ENCODE assay signal across 20 mouse cellular contexts in genomic region chr2:124930719-124931118, GRCm38 (mm10).
DNase-seq lines count a peak whose midpoint lies in the region; ATAC-seq lines count a peak whose summit lies in the region.
"Had no signal": no experiment of that assay in that cellular context is flagged by ENCODE, and none has a peak within 500 bp of the region (broad histone marks: within the 10 kb centered on the region; RNA-seq: fewer than 3 reads in every experiment).

No protein-coding gene starts in this region.

- 44% methylated on average over 7 of the region's 7 CpGs for WGBS in midbrain, embryonic 11.5 days
- 33% methylated on average over 7 of the region's 7 CpGs for WGBS in midbrain, embryonic 15.5 days

- peak; percentile 24; the same call in 1 of the 2 replicates for ATAC-seq in midbrain, embryonic 11.5 days (ENCODE audit: low FRiP score)
- ATAC-seq in midbrain, embryonic 15.5 days (replicated peaks): no peak
- ATAC-seq in granulocyte monocyte progenitor cell, adult 5-6 weeks (replicated peaks; ENCODE audit: poor library complexity, severe bottlenecking): no peak
- ATAC-seq: forebrain, embryonic 16.5 days had no signal

- H3K9ac ChIP-seq in midbrain, embryonic 11.5 days (ENCODE audit: low read length): no peak overlapping the region
- no peak overlapping the region for H3K9ac ChIP-seq in midbrain, embryonic 15.5 days
- H3K9ac ChIP-seq: embryonic facial prominence, embryonic 13.5 days; forebrain, embryonic 12.5 days; hindbrain, embryonic 15.5 days had no signal

- DNase-seq in heart, adult 11 months: peak; percentile 59
- DNase-seq in heart, postnatal 36 days: no peak
- peak; percentile 22 for DNase-seq in layer of hippocampus, adult 9-11 months
- no peak for DNase-seq in layer of hippocampus, postnatal 25 days (ENCODE audit: extremely low spot score in 1 of 2, low spot score in 1 of 2)
- DNase-seq in midbrain, embryonic 11.5 days (ENCODE audit: low spot score, missing footprints): no peak
- DNase-seq: adrenal gland, postnatal 14 days; cerebellum, adult 18-20 months; cerebellum, adult 9-11 months; cerebellum, postnatal 36 days; gastrocnemius, adult 2 months; gastrocnemius, postnatal 25 days; heart, adult 18-20 months; heart, postnatal 10 days had no signal

- no peaks in the 10 kb centered on the region for H3K36me3 ChIP-seq in midbrain, embryonic 11.5 days (ENCODE audit: control insufficient read depth, insufficient read depth, low read length)
- no peaks in the 10 kb centered on the region for H3K36me3 ChIP-seq in midbrain, embryonic 15.5 days (replicated peaks)
- H3K36me3 ChIP-seq: embryonic facial prominence, embryonic 13.5 days; forebrain, embryonic 12.5 days; heart, embryonic 10.5 days; hindbrain, embryonic 15.5 days had no signal

- no peaks in the 10 kb centered on the region for H3K4me1 ChIP-seq in midbrain, embryonic 11.5 days (ENCODE audit: control insufficient read depth, insufficient read depth, low read length)
- no peaks in the 10 kb centered on the region for H3K4me1 ChIP-seq in midbrain, embryonic 15.5 days
- H3K4me1 ChIP-seq: embryonic facial prominence, embryonic 13.5 days had no signal

- no peaks in the 10 kb centered on the region for H3K27me3 ChIP-seq in midbrain, embryonic 11.5 days (ENCODE audit: control insufficient read depth, insufficient read depth, low read length)
- H3K27me3 ChIP-seq in midbrain, embryonic 15.5 days (replicated peaks): no peaks in the 10 kb centered on the region
- H3K27me3 ChIP-seq: forebrain, embryonic 12.5 days; hindbrain, embryonic 15.5 days had no signal

- H3K4me2 ChIP-seq in midbrain, embryonic 11.5 days: no peak overlapping the region
- H3K4me2 ChIP-seq in midbrain, embryonic 15.5 days: no peak overlapping the region
- H3K4me2 ChIP-seq: embryonic facial prominence, embryonic 13.5 days; forebrain, embryonic 12.5 days; hindbrain, embryonic 15.5 days had no signal

- intact Hi-C loops in heart, postnatal 36 days (cut with DNase I): no loop called here

- H3K27ac ChIP-seq in midbrain, embryonic 11.5 days (ENCODE audit: low read depth, low read length): no peak overlapping the region
- no peak overlapping the region for H3K27ac ChIP-seq in midbrain, embryonic 15.5 days
- H3K27ac ChIP-seq: embryonic facial prominence, embryonic 13.5 days; forebrain, embryonic 12.5 days; gastrocnemius, adult 2 months; heart, embryonic 10.5 days; hindbrain, embryonic 15.5 days had no signal

- no peaks in the 10 kb centered on the region for H3K9me3 ChIP-seq in midbrain, embryonic 11.5 days (ENCODE audit: control insufficient read depth, low read length)
- H3K9me3 ChIP-seq in midbrain, embryonic 15.5 days: no peaks in the 10 kb centered on the region
- H3K9me3 ChIP-seq: embryonic facial prominence, embryonic 13.5 days; forebrain, embryonic 12.5 days; heart, embryonic 10.5 days; hindbrain, embryonic 15.5 days had no signal

- no peak overlapping the region for H3K4me3 ChIP-seq in midbrain, embryonic 11.5 days (ENCODE audit: low read depth, low read length)
- no peak overlapping the region for H3K4me3 ChIP-seq in midbrain, embryonic 15.5 days
- H3K4me3 ChIP-seq: embryonic facial prominence, embryonic 13.5 days; forebrain, embryonic 12.5 days; gastrocnemius, adult 2 months; heart, embryonic 10.5 days; hindbrain, embryonic 15.5 days had no signal

Comparison
In these comparisons a context has a peak if more than half of its experiments do, and no peak if none do; other contexts are left out.
1. DNase-seq: peak in heart, adult 11 months (single experiment) and layer of hippocampus, adult 9-11 months (single experiment); none in heart, postnatal 36 days (0 of 2), layer of hippocampus, postnatal 25 days (0 of 2) and midbrain, embryonic 11.5 days (single experiment).